Comparison of ENCODE assay signal across 22 mouse cellular contexts in the genomic region with DNA sequence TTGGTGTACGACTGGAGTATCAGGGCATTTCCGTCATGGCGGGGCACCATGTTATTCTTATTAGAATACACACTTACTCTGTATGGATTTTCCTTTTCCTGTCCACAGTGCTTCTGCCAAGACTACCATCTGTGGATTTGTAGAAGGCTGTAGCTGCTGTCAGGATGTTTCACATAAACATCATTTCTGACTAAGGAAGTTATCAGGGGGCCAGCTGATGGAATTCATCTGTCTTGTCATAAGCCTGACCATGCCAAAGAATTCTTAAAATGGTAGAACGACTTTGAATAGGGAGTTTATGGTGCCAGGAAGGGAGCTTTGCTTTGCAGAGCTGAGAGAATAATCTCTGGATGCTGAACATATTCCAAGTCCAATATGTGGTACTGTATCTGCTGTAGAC. TPM values are rescaled to one million over a fixed set of nuclear protein-coding genes. Genes with fewer than 3 reads are reported as not detected.
"Had no signal": no experiment of that assay in that cellular context is flagged by ENCODE, and none has a peak within 500 bp of the region (broad histone marks: within the 10 kb centered on the region; RNA-seq: fewer than 3 reads in every experiment).

No protein-coding gene starts in this region.

- ATAC-seq: inflammation-experienced regulatory T-cells, adult 6 months; intestine, postnatal 0 days; lung, postnatal 0 days had no signal

- DNase-seq: kidney, adult 8-10 months; kidney, postnatal 36 days; layer of hippocampus, postnatal 36 days; lung, adult 18-20 months; lung, postnatal 4 days; midbrain, embryonic 14.5 days had no signal

- H3K9me3 ChIP-seq: limb, embryonic 13.5 days; midbrain, embryonic 10.5 days; neural tube, embryonic 15.5 days had no signal

- H3K4me1 ChIP-seq: neural tube, embryonic 15.5 days had no signal

- H3K27me3 ChIP-seq: limb, embryonic 13.5 days; neural tube, embryonic 15.5 days had no signal

- H3K27ac ChIP-seq: kidney, postnatal 0 days; layer of hippocampus, adult 2 months; limb, embryonic 13.5 days; liver, embryonic 14.5 days; midbrain, embryonic 10.5 days; neural tube, embryonic 15.5 days had no signal

- H3K4me3 ChIP-seq: layer of hippocampus, adult 2 months; limb, embryonic 13.5 days; midbrain, embryonic 10.5 days; myocyte; neural tube, embryonic 15.5 days had no signal

- H3K36me3 ChIP-seq: limb, embryonic 13.5 days; midbrain, embryonic 10.5 days; neural tube, embryonic 15.5 days had no signal

- H3K9ac ChIP-seq: limb, embryonic 13.5 days; liver, embryonic 14.5 days; neural tube, embryonic 15.5 days had no signal

- H3K4me2 ChIP-seq: limb, embryonic 13.5 days; neural tube, embryonic 15.5 days had no signal

RNA-seq across cellular contexts. Expression of gene Igsf11, which starts 19.2 kb away (rescaled TPM):
- total RNA-seq: megakaryocyte, adult 5-6 weeks had no signal
- polyA plus RNA-seq: inflammation-experienced regulatory T-cells, adult 6 months had no signal

RNA-seq across cellular contexts. Expression of gene 4930435E12Rik, which starts 44.7 kb away (rescaled TPM):
- total RNA-seq: layer of hippocampus, adult 2 months; layer of hippocampus, postnatal 36 days; left cerebral cortex, postnatal 36 days; liver, adult 2 months; megakaryocyte, adult 5-6 weeks had no signal
- polyA plus RNA-seq: inflammation-experienced regulatory T-cells, adult 6 months; intestine, postnatal 0 days; kidney, postnatal 0 days; limb, embryonic 13.5 days; liver, adult 2 months; liver, embryonic 14.5 days; lung, postnatal 0 days; midbrain, embryonic 10.5 days; midbrain, embryonic 14.5 days; myocyte; neural tube, embryonic 11.5 days; neural tube, embryonic 15.5 days; small intestine, adult 2 months; stomach, embryonic 16.5 days had no signal
